Mouse (Mus musculus) CD4-positive helper T cell, adult 2 months (primary cell): ENCODE measurements around the gene Rps6ka2.

Source experiments
- DNase-seq: peaks from one replicate; pipeline ENCODE4 v3.0.0-alpha.2; 2012; ENCODE audit warnings: low read depth, missing footprints, low spot score

The Rps6ka2 gene

GRCm38 (mm10) chr17:7219044-7219718 lies 49.3 kb downstream of the Rps6ka2 start:
- peak; percentile 48 for DNase-seq

- DNase-seq: no peak
Observed at GRCm38 (mm10) chr17:7221310-7221709, 51.4 kb downstream of the Rps6ka2 start.

DNA sequence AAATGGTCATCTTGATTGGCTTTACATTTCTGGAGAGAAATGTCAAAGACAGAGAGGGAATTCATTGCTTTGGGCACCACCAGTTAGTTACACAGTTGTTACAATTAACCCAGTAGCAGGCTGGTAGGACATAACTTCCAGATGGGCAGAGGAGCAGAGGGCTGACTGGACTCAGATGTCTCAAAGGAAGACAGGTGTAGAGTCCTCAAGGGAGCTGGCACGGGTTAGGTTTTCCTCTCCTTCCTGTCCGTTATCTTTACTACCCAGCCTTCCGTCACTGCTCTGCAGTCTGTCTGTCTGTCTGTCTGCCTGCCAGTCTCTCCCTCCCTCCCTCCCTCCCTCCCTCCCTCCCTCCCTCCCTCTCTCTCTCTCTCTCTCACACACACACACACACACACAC lies 52.3 kb downstream of the Rps6ka2 start:
- no peak for DNase-seq

- no peak for DNase-seq
Observed at GRCm38 (mm10) chr17:7228545-7228944, 58.6 kb downstream of the Rps6ka2 start.

GRCm38 (mm10) chr17:7231312-7231711 lies 61.4 kb downstream of the Rps6ka2 start:
- DNase-seq: no peak

GRCm38 (mm10) chr17:7231790-7232189 lies 61.9 kb downstream of the Rps6ka2 start:
- no peak for DNase-seq

GRCm38 (mm10) chr17:7232400-7232799 lies 62.5 kb downstream of the Rps6ka2 start:
- no peak for DNase-seq

DNA sequence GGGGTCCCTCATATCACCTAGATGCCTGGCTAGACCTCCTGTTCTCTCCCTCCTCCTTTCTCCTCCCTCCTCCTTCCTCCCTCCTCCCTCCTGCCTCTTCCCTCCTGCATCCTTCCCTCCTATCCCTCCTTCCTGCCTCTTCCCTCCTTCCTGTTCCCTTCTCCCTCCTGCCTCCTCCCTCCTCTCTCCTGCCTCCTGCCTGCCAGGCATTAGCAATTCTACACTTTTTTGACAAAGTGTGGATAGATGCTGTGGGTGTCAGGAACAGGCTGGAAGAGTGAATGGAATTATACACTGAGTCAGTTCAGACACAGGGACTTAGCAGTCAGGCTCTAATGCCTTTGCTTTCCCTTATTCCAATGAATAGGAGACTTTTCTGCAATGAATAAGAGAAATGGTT lies 63.3 kb downstream of the Rps6ka2 start:
- DNase-seq: no peak

- DNase-seq: no peak
Observed at GRCm38 (mm10) chr17:7237706-7238105, 67.8 kb downstream of the Rps6ka2 start.

GRCm38 (mm10) chr17:7238766-7239165 lies 68.9 kb downstream of the Rps6ka2 start:
- no peak for DNase-seq

- DNase-seq: no peak
Observed at GRCm38 (mm10) chr17:7240526-7240925, 70.6 kb downstream of the Rps6ka2 start.

DNA sequence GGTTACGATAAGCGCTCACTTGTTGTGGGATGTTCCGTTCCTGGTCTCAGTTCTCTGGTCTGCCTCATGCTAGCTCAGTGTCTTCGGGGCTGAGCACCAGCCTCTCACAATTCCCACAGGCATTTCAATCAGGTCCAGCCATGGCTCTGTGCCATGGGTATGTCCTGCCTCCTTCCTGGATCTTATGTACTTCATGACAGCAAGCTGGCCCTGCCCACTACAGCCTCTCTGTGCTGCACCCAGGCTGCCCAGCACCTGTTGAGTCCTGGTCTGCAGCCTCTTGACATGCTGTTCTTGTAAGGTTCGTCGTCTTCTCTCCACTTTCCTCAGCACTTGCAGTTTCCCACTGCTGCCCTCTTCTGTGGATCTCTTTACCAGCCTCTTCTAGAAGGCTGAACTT lies 75.2 kb downstream of the Rps6ka2 start:
- DNase-seq: no peak

- DNase-seq: no peak
Observed at GRCm38 (mm10) chr17:7246893-7247556, 77.1 kb downstream of the Rps6ka2 start.

- DNase-seq: no peak
Observed at GRCm38 (mm10) chr17:7250373-7250772, 80.5 kb downstream of the Rps6ka2 start.

DNA sequence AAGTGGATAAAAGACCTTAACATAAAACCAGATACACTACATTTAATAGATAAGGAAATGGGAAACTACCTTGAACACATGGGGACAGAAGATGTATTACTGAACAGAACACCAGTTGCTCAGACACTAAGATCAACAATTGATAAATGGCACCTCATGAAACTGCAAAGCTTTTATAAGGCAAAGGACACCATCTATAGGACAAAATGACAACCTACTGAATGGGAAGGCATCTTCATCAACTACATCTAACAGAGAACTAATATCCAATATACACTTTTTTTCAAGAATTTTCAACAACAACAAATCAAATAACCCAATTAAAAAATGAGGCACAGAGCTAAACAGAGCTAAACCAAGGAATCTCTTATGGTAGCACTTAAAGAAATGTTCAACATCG lies 87.3 kb downstream of the Rps6ka2 start:
- no peak for DNase-seq

DNA sequence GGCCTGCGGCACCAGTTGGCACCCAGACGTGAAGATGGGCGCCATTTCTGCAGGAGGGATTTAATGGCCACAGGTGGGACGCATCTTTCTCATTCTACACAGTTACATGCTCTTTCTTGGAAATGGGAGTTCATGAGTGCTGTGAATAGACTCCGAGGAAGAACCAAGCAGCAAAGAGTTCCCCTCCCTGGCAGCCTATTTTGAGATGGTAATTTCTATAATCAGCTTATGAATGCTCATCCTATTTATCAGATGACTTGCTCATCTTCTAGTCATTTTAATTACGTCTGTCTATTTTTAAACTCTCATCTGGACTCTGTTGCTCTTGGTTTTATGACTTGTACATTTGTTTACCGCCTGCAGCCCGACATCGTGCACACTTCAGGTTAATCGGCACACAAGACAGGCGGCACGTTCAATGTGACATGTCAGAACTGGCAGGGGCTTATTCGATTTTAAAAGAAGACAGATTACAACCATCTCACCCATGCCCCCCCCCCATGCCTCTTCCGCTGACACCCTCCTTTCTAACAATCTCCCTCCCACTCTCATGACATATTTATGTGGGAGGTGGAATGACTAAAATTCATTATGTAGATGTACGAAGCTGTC lies 88.9 kb downstream of the Rps6ka2 start:
- DNase-seq: no peak

- DNase-seq: no peak
Observed at GRCm38 (mm10) chr17:7260360-7260759, 90.4 kb downstream of the Rps6ka2 start.

GRCm38 (mm10) chr17:7262056-7262455 lies 92.1 kb downstream of the Rps6ka2 start:
- DNase-seq: no peak

- no peak for DNase-seq
Observed at GRCm38 (mm10) chr17:7262620-7263019, 92.7 kb downstream of the Rps6ka2 start.

- DNase-seq: no peak
Observed at GRCm38 (mm10) chr17:7264610-7265009, 94.7 kb downstream of the Rps6ka2 start.

- DNase-seq: no peak
Observed at GRCm38 (mm10) chr17:7265291-7265690, 95.4 kb downstream of the Rps6ka2 start.

- DNase-seq: no peak
Observed at GRCm38 (mm10) chr17:7265705-7266368, 95.9 kb downstream of the Rps6ka2 start.
